ENCODE assay signal across 13 mouse cellular contexts in the genomic region with DNA sequence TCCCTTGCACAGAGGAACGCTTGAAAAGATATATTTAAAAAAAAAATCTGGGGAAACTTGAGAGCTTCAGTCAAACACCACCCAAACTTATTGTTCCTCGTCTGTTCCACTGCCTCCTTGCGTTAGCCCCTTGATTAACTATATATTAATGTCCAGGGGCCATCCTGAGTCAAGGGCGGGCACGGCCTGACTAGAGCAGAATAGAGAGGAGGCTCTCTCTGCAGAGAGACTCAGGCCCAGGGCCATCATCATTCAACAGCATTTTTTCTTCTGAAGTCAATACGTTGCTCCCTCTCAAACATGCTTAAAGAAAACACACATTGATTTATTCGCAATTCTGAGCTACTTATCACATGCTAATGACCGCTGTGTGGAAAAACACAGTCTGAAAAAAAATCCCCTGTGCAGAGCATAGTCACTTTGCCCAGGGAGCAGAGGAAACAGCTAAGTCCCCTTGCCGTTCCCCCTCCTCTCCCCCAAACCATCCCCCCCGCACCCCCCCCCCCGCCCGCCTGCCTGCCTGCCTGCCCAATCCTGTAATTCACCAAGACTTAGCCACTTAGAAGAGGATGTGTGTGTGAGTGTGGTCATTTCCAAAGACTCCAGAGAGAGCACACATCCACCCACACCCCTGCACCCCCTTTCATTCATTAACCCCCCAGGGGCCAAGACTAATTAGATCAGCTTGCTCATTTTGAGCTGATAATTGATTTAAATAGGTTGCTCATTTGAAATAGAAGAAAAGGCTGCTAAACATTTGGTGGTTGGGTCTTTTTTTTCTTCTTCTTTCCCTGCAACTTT.
DNase-seq lines count a peak whose midpoint lies in the region; ATAC-seq and TF ChIP-seq lines count a peak whose summit lies in the region.
"Had no signal": no experiment of that assay in that cellular context is flagged by ENCODE, and none has a peak within 500 bp of the region (broad histone marks: within the 10 kb centered on the region; RNA-seq: fewer than 3 reads in every experiment).

No protein-coding gene starts in this region.

- peak; percentile 71; the same call in 1 of the 2 replicates for ATAC-seq in hindbrain, embryonic 15.5 days (ENCODE audit: low FRiP score, low read depth)

- no peaks in the 10 kb centered on the region for H3K36me3 ChIP-seq in forebrain, embryonic 10.5 days (replicated peaks)
- H3K36me3 ChIP-seq in hindbrain, embryonic 15.5 days, result no peaks in the 10 kb centered on the region
- H3K36me3 ChIP-seq: limb, embryonic 13.5 days had no signal

- H3K4me3 ChIP-seq in forebrain, embryonic 10.5 days, result no peak overlapping the region
- no peak overlapping the region for H3K4me3 ChIP-seq in hindbrain, embryonic 15.5 days
- no peak overlapping the region for H3K4me3 ChIP-seq in lung, adult 2 months (replicated peaks; ENCODE audit: extremely low read depth, low read depth, low read length)
- H3K4me3 ChIP-seq: limb, embryonic 13.5 days had no signal

- H3K27ac ChIP-seq in forebrain, embryonic 10.5 days, result no peak overlapping the region
- H3K27ac ChIP-seq in hindbrain, embryonic 15.5 days (replicated peaks), result no peak overlapping the region
- H3K27ac ChIP-seq: limb, embryonic 13.5 days had no signal

- DNase-seq in embryo, embryonic 11 days, result peak; percentile 43
- peak; percentile 21 for DNase-seq in forebrain, embryonic 10.5 days (ENCODE audit: extremely low spot score, low spot score)
- DNase-seq in neural tube, embryonic 10.5 days (ENCODE audit: extremely low spot score, low spot score), result peak; percentile 18
- DNase-seq in lung, adult 2 months, result no peak
- no peak for DNase-seq in T-cell, adult 2 months (ENCODE audit: low spot score)
- no peak for DNase-seq in layer of hippocampus, adult 8-10 months (ENCODE audit: low spot score in 2 of 2)
- DNase-seq: gastrocnemius, postnatal 14 days; heart, postnatal 10 days; lung, postnatal 14 days; spleen, adult 18-20 months; thymus, adult 18-20 months had no signal

- peaks cover 15% of the 10 kb centered on the region for H3K4me1 ChIP-seq in forebrain, embryonic 10.5 days
- H3K4me1 ChIP-seq in hindbrain, embryonic 15.5 days (replicated peaks), result peaks cover 17% of the 10 kb centered on the region
- H3K4me1 ChIP-seq in lung, adult 2 months (ENCODE audit: control insufficient read depth, insufficient read depth, low read length), result no peaks in the 10 kb centered on the region

- TF ChIP-seq CTCF in lung, adult 2 months (IDR thresholded peaks at IDR 0.05; ENCODE audit: insufficient read depth, low read length), result no peak

- no peak overlapping the region for H3K4me2 ChIP-seq in hindbrain, embryonic 15.5 days
- H3K4me2 ChIP-seq: limb, embryonic 13.5 days had no signal

- no peak for TF ChIP-seq POLR2A in lung, adult 2 months (IDR thresholded peaks at IDR 0.05; ENCODE audit: borderline replicate concordance, extremely low read depth, low read depth, low read length)

- H3K27me3 ChIP-seq in forebrain, embryonic 10.5 days (ENCODE audit: poor library complexity, severe bottlenecking), result peaks cover 100% of the 10 kb centered on the region
- H3K27me3 ChIP-seq in hindbrain, embryonic 15.5 days, result peaks cover 55% of the 10 kb centered on the region

- no peaks in the 10 kb centered on the region for H3K9me3 ChIP-seq in forebrain, embryonic 10.5 days
- H3K9me3 ChIP-seq in hindbrain, embryonic 15.5 days, result no peaks in the 10 kb centered on the region
- H3K9me3 ChIP-seq: limb, embryonic 13.5 days had no signal

- WGBS in forebrain, embryonic 10.5 days, result 28% methylated on average over 12 of the region's 12 CpGs
- 17% methylated on average over 11 of the region's 12 CpGs for WGBS in hindbrain, embryonic 15.5 days
- 36% methylated on average over 12 of the region's 12 CpGs for WGBS in lung, adult 2 months

- no peak overlapping the region for H3K9ac ChIP-seq in hindbrain, embryonic 15.5 days
- H3K9ac ChIP-seq: limb, embryonic 13.5 days had no signal

Comparison
In these comparisons a context has a peak if more than half of its experiments do, and no peak if none do; other contexts are left out.
1. DNase-seq: peak in embryo, embryonic 11 days (single experiment), forebrain, embryonic 10.5 days (single experiment) and neural tube, embryonic 10.5 days (single experiment); none in lung, adult 2 months (single experiment), T-cell, adult 2 months (single experiment) and layer of hippocampus, adult 8-10 months (0 of 2).